Mouse (Mus musculus): ENCODE measurements around the gene Obox7.
"Not testable (repeated sequence)": the region's sequence is repeated elsewhere in the genome, so short reads cannot be mapped to it uniquely, and the experiment has no call there.

Obox7 gene

GRCm38 (mm10) chr7:14659196-14659595 is at the start of gene Obox7:
Obox7 (plus strand) TSS chr7:14659496.
- DNase-seq (ENCODE audit: low read depth, low spot score): not testable (repeated sequence)

- not testable (repeated sequence) for DNase-seq (ENCODE audit: low read depth, low spot score)
Observed at GRCm38 (mm10) chr7:14622556-14623542, 36.4 kb upstream of the Obox7 start.

Measured in retina, postnatal 7 days (tissue).